Mouse (Mus musculus) liver, embryonic 15.5 days (tissue): ENCODE results near the gene Zmym4. TPM values are rescaled to one million over a fixed set of nuclear protein-coding genes. Genes with fewer than 3 reads are reported as not detected.

Experiments
- ATAC-seq: fragments of 200-750 bp; cut with Nextera tagmentation; 2 replicates; pipeline ENCODE4 v1.8.0; 2017; ENCODE audit warnings: moderate number of reproducible peaks, mild to moderate bottlenecking, moderate library complexity; ENCODE audit not compliant: insufficient read depth
- H3K27ac ChIP-seq: fragments of 300-500 bp; sonication (generic); replicated peaks from 2 replicates; pipeline ENCODE4 v1.5.1; 2015; ENCODE audit warnings: mild to moderate bottlenecking, inconsistent platforms
- H3K27me3 ChIP-seq: fragments of 300-500 bp; sonication (generic); 2 replicates; pipeline ENCODE4 v1.6.1; 2015; ENCODE audit warnings: mild to moderate bottlenecking, inconsistent platforms
- H3K36me3 ChIP-seq: fragments of 300-500 bp; sonication (generic); replicated peaks from 2 replicates; pipeline ENCODE4 v1.6.1; 2015; ENCODE audit warnings: moderate library complexity, mild to moderate bottlenecking, inconsistent platforms
- H3K4me1 ChIP-seq: fragments of 300-500 bp; sonication (generic); replicated peaks from 2 replicates; pipeline ENCODE4 v1.6.1; 2015; ENCODE audit warnings: inconsistent platforms
- H3K4me2 ChIP-seq: fragments of 300-500 bp; sonication (generic); 2 replicates; pipeline ENCODE4 v1.6.1; 2015; ENCODE audit warnings: moderate library complexity, mild to moderate bottlenecking, inconsistent platforms
- H3K4me3 ChIP-seq: fragments of 300-500 bp; sonication (generic); replicated peaks from 2 replicates; pipeline ENCODE4 v1.5.1; 2015; ENCODE audit warnings: mild to moderate bottlenecking, inconsistent platforms
- H3K9ac ChIP-seq: fragments of 300-500 bp; sonication (generic); 2 replicates; pipeline ENCODE4 v1.6.1; 2015; ENCODE audit warnings: moderate library complexity, mild to moderate bottlenecking, inconsistent platforms
- H3K9me3 ChIP-seq: fragments of 300-500 bp; sonication (generic); replicated peaks from 2 replicates; pipeline ENCODE4 v1.6.1; 2016; ENCODE audit warnings: inconsistent platforms
- WGBS: fragments of 180-500 bp; shearing (Covaris S2); methylation state at CpG from one replicate; pipeline ENCODE4 v1.1.7; 2015; ENCODE audit warnings: mixed read lengths; ENCODE audit not compliant: insufficient replicate concordance; 5-methylcytosine and 5-hydroxymethylcytosine counted together
- polyA plus RNA-seq: library from polyadenylated mRNA; unstranded; fragments of >200 nt; fragmentation: Nextera tagmentation; extraction: Ambion mirVana; gene quantifications from 2 replicates; pipeline ENCODE4 v1.2.1, GENCODE M21; 2015

Zmym4 gene
- polyA plus RNA-seq, 1 experiment from 2014 or later: 2.6 TPM

- no peaks in the 10 kb centered on the region for H3K4me1 ChIP-seq
- H3K36me3 ChIP-seq: no peaks in the 10 kb centered on the region
- H3K9me3 ChIP-seq: no peaks in the 10 kb centered on the region
- WGBS: 80% methylated on average over 3 of the region's 3 CpGs
- no peak overlapping the region for H3K4me3 ChIP-seq
- no peak overlapping the region for H3K4me2 ChIP-seq
- H3K9ac ChIP-seq: no peak overlapping the region
- ATAC-seq: no peak
- no peak overlapping the region for H3K27ac ChIP-seq
- no peaks in the 10 kb centered on the region for H3K27me3 ChIP-seq
Measured at GRCm38 (mm10) chr4:126942846-126943245, 25.1 kb downstream of the Zmym4 start.

DNA sequence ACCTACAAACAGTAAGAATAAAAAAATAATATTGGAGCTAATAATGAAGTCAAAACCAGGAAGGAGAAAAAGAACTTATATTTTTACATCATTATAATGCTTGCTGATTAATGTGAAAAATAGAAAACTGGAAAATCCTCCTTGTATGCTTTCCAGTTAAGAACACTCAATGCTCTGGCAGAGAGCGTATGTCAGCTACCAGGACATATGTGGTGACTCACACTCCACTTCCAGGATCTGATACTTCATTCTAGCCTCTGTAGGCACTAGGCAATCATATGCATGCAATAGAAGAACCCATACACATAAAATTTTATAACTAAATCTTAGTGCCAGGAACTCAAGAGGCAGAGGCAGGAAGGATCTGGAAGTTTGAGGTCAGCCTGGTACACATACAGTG is 40.2 kb downstream of the Zmym4 start:
- no peak for ATAC-seq
- Histone ChIP-seq H3K9ac (no peak overlapping the region), H3K4me3 (no peak overlapping the region), H3K36me3 (peaks cover 7% of the 10 kb centered on the region; the same call in 1 of the 2 replicates), H3K27ac (no peak overlapping the region), H3K4me1 (no peaks in the 10 kb centered on the region), H3K27me3 (no peaks in the 10 kb centered on the region), H3K4me2 (no peak overlapping the region), H3K9me3 (no peaks in the 10 kb centered on the region)
- WGBS: 77% methylated on average over 1 of the region's 1 CpGs

- no peaks in the 10 kb centered on the region for H3K9me3 ChIP-seq
- H3K27me3 ChIP-seq: no peaks in the 10 kb centered on the region
- H3K27ac ChIP-seq: no peak overlapping the region
- H3K36me3 ChIP-seq: peaks cover 30% of the 10 kb centered on the region
- 64% methylated on average over 8 of the region's 8 CpGs for WGBS
- no peak for ATAC-seq
- no peak overlapping the region for H3K4me2 ChIP-seq
- H3K4me3 ChIP-seq: no peak overlapping the region
- no peak overlapping the region for H3K9ac ChIP-seq
- no peaks in the 10 kb centered on the region for H3K4me1 ChIP-seq
Measured at GRCm38 (mm10) chr4:126889879-126890278, 78.1 kb downstream of the Zmym4 start.

DNA sequence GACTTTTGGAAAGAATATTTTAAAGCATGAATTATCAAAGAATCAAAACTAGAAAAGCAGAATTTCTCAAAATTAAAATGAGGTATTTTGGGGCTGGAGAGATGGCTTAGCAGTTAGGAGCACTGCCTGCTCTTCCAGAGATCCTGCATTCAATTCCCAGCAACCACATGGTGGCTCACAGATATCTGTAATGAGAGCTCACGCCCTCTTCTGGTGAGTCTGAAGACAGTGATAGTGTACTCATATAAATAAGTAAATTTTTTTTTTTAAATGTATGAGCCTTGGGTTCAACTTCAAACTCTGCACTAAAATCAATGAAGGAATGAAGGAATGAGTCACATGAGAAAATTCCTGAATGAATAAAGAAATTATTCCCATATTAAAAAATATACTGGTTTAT is 82.0 kb downstream of the Zmym4 start:
- Histone ChIP-seq H3K27ac (no peak overlapping the region), H3K36me3 (peaks cover 36% of the 10 kb centered on the region), H3K9me3 (no peaks in the 10 kb centered on the region), H3K4me1 (no peaks in the 10 kb centered on the region), H3K4me2 (no peak overlapping the region), H3K27me3 (no peaks in the 10 kb centered on the region), H3K9ac (no peak overlapping the region), H3K4me3 (no peak overlapping the region)
- 49% methylated on average over 1 of the region's 1 CpGs for WGBS
- no peak for ATAC-seq

DNA sequence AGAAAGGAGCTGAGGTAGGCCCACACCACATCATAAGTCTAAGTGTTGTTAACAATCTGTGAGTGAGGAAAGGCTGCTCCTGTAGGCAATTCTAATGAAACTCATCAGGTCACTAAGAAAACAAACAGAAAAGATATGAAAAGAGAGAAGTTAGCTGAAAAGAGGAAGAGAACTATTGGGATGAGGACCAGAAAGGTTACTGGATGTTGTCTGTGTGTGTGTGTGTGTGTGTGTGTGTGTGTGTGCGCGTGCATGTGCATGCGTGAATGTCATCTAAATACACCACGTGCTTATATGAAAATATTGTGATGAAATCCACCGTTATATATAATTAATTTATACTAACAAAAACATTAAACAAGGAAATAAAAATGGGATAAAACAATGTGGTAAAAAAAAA is 84.3 kb downstream of the Zmym4 start:
- no peak overlapping the region for H3K9ac ChIP-seq
- no peaks in the 10 kb centered on the region for H3K4me1 ChIP-seq
- no peak overlapping the region for H3K4me3 ChIP-seq
- no peak overlapping the region for H3K27ac ChIP-seq
- peaks cover 29% of the 10 kb centered on the region for H3K36me3 ChIP-seq
- no peak overlapping the region for H3K4me2 ChIP-seq
- WGBS: 85% methylated on average over 5 of the region's 5 CpGs
- H3K9me3 ChIP-seq: no peaks in the 10 kb centered on the region
- no peak for ATAC-seq
- no peaks in the 10 kb centered on the region for H3K27me3 ChIP-seq

DNA sequence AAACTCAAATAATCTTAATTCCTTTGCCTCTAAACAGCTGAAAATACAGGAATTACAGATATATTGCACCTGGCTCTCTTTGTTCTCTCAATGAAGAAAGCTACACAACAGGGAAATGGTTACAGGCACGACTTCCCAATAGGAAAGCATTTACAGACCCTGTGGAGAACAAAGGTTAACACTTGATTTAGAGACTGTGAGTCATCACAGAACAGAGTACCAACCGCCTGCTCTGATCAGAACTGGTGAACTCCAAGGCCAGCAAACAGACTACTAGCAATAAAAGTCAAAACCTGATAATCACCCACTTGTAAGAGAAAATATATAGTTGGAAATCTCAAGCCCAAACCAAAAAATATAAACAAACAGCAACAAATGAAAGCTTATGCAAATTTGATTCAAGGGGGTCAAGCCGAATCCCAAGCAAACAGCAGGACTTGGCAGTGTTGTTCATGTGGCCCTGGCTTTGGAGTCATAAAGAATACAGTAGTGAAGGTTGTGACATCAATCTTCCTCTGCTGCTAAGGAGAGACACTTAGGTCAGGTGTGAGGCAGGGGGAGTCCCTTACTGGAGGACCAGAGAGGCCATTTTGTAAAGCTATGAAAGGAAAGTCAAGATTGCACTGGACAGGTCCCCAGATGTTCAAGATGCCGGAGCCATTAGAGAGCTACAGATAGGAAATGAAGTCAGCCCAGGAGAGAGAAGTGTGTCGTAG is 88.2 kb downstream of the Zmym4 start:
- Histone ChIP-seq H3K36me3 (peaks cover 24% of the 10 kb centered on the region), H3K4me1 (no peaks in the 10 kb centered on the region), H3K27me3 (no peaks in the 10 kb centered on the region), H3K27ac (no peak overlapping the region), H3K9me3 (no peaks in the 10 kb centered on the region), H3K9ac (no peak overlapping the region), H3K4me2 (no peak overlapping the region), H3K4me3 (no peak overlapping the region)
- 68% methylated on average over 5 of the region's 5 CpGs for WGBS
- no peak for ATAC-seq

DNA sequence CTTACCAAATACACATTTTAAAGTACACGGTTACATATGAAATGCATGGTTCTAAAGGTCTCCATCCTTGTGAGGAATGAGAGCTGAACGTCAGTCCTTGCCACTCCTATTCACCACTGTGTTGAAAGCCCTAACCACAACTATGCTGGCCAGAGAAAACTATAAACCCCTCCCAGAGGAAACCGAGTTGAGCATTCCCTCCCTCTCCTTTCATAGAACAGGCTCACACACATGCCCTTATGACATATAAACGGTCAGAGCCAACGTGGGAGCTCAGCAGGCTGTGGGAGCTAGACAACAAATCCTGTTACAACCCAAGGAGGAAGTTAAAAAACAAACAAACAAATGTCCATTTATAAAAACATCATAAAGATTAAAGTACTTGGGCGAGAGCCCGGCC is 95.2 kb downstream of the Zmym4 start:
- no peak overlapping the region for H3K4me2 ChIP-seq
- no peak overlapping the region for H3K4me3 ChIP-seq
- H3K27ac ChIP-seq: no peak overlapping the region
- no peak for ATAC-seq
- H3K4me1 ChIP-seq: no peaks in the 10 kb centered on the region
- no peaks in the 10 kb centered on the region for H3K27me3 ChIP-seq
- no peaks in the 10 kb centered on the region for H3K9me3 ChIP-seq
- peaks cover 13% of the 10 kb centered on the region for H3K36me3 ChIP-seq
- 59% methylated on average over 7 of the region's 7 CpGs for WGBS
- H3K9ac ChIP-seq: no peak overlapping the region

GRCm38 (mm10) chr4:126868699-126869098 is 99.2 kb downstream of the Zmym4 start:
- 83% methylated on average over 12 of the region's 12 CpGs for WGBS
- ATAC-seq: no peak
- Histone ChIP-seq H3K9me3 (no peaks in the 10 kb centered on the region), H3K9ac (no peak overlapping the region), H3K36me3 (peaks cover 19% of the 10 kb centered on the region), H3K4me3 (no peak overlapping the region), H3K4me2 (no peak overlapping the region), H3K4me1 (no peaks in the 10 kb centered on the region), H3K27me3 (no peaks in the 10 kb centered on the region), H3K27ac (no peak overlapping the region)

- Histone ChIP-seq H3K4me1 (no peaks in the 10 kb centered on the region), H3K9me3 (no peaks in the 10 kb centered on the region), H3K27ac (no peak overlapping the region), H3K36me3 (peaks cover 15% of the 10 kb centered on the region; the same call in 1 of the 2 replicates), H3K27me3 (no peaks in the 10 kb centered on the region), H3K4me3 (no peak overlapping the region), H3K4me2 (no peak overlapping the region), H3K9ac (no peak overlapping the region)
- ATAC-seq: no peak
- WGBS: 52% methylated on average over 11 of the region's 11 CpGs
Measured at GRCm38 (mm10) chr4:126861514-126862266, 106.2 kb downstream of the Zmym4 start.

- WGBS: 70% methylated on average over 9 of the region's 9 CpGs
- Histone ChIP-seq H3K27ac (no peak overlapping the region), H3K27me3 (no peaks in the 10 kb centered on the region), H3K36me3 (peaks cover 14% of the 10 kb centered on the region; the same call in 1 of the 2 replicates), H3K9ac (no peak overlapping the region), H3K4me3 (no peak overlapping the region), H3K9me3 (no peaks in the 10 kb centered on the region), H3K4me2 (no peak overlapping the region), H3K4me1 (no peaks in the 10 kb centered on the region)
- ATAC-seq: no peak
Measured at GRCm38 (mm10) chr4:126860268-126860986, 107.5 kb downstream of the Zmym4 start.

- H3K9me3 ChIP-seq: no peaks in the 10 kb centered on the region
- no peak for ATAC-seq
Measured at GRCm38 (mm10) chr4:126852971-126853370, 115.0 kb downstream of the Zmym4 start.

More at GRCm38 (mm10) chr4:126852971-126853370, 115.0 kb downstream of the Zmym4 start:
- WGBS: 65% methylated on average over 11 of the region's 11 CpGs
- Histone ChIP-seq H3K4me2 (no peak overlapping the region), H3K4me3 (no peak overlapping the region), H3K36me3 (peaks cover 26% of the 10 kb centered on the region; the same call in 1 of the 2 replicates), H3K27me3 (no peaks in the 10 kb centered on the region), H3K27ac (no peak overlapping the region), H3K4me1 (no peaks in the 10 kb centered on the region), H3K9ac (no peak overlapping the region)
